Mouse (Mus musculus) midbrain, embryonic 13.5 days (tissue): Measurements from ENCODE around the gene Spag9. TPM values are rescaled to one million over a fixed set of nuclear protein-coding genes. Genes with fewer than 3 reads are reported as not detected.

Experiments
- ATAC-seq: fragments of 200-750 bp; cut with Nextera tagmentation; 2 replicates; pipeline ENCODE4 v1.8.0; 2017; ENCODE audit warnings: mild to moderate bottlenecking, moderate TSS enrichment, moderate library complexity
- H3K27ac ChIP-seq: fragments of 300-500 bp; sonication (generic); 2 replicates; pipeline ENCODE4 v1.5.1; 2015; ENCODE audit warnings: inconsistent platforms, mild to moderate bottlenecking, moderate library complexity
- H3K27me3 ChIP-seq: fragments of 300-500 bp; sonication (generic); 2 replicates; pipeline ENCODE4 v1.6.1; 2015; ENCODE audit warnings: mild to moderate bottlenecking, inconsistent platforms
- H3K36me3 ChIP-seq: fragments of 300-500 bp; sonication (generic); 2 replicates; pipeline ENCODE4 v1.6.1; 2015; ENCODE audit warnings: mild to moderate bottlenecking, inconsistent platforms
- H3K4me1 ChIP-seq: fragments of 300-500 bp; sonication (generic); replicated peaks from 2 replicates; pipeline ENCODE4 v1.6.1; 2015; ENCODE audit warnings: inconsistent platforms
- H3K4me2 ChIP-seq: fragments of 300-500 bp; sonication (generic); replicated peaks from 2 replicates; pipeline ENCODE4 v1.6.1; 2015; ENCODE audit warnings: moderate library complexity, mild to moderate bottlenecking, inconsistent platforms
- H3K4me3 ChIP-seq: fragments of 300-500 bp; sonication (generic); replicated peaks from 2 replicates; pipeline ENCODE4 v1.5.1; 2015; ENCODE audit warnings: mild to moderate bottlenecking, inconsistent platforms
- H3K9ac ChIP-seq: fragments of 300-500 bp; sonication (generic); replicated peaks from 2 replicates; pipeline ENCODE4 v1.6.1; 2015; ENCODE audit warnings: mild to moderate bottlenecking, inconsistent platforms
- H3K9me3 ChIP-seq: fragments of 300-500 bp; sonication (generic); 2 replicates; pipeline ENCODE4 v1.6.1; 2016; ENCODE audit warnings: mild to moderate bottlenecking, inconsistent platforms
- WGBS: fragments of 180-500 bp; shearing (Covaris S2); methylation state at CpG from one replicate; pipeline ENCODE4 v1.1.7; 2015; 5-methylcytosine and 5-hydroxymethylcytosine counted together
- polyA plus RNA-seq: library from polyadenylated mRNA; unstranded; fragments of >200 nt; fragmentation: Nextera tagmentation; extraction: Ambion mirVana; gene quantifications from 2 replicates; pipeline ENCODE4 v1.2.1, GENCODE M21; 2015

Gene Spag9
- polyA plus RNA-seq, 1 experiment from 2014 or later, result 109 TPM

- Histone ChIP-seq H3K9me3 (no peaks in the 10 kb centered on the region), H3K36me3 (no peaks in the 10 kb centered on the region), H3K4me1 (peaks cover 29% of the 10 kb centered on the region), H3K4me2 (peak overlapping the region; percentile 79), H3K27ac (peak overlapping the region; percentile 85), H3K4me3 (peak overlapping the region; percentile 46), H3K9ac (peak overlapping the region; percentile 77), H3K27me3 (no peaks in the 10 kb centered on the region)
- WGBS, result 22% methylated on average over 16 of the region's 16 CpGs
- peak; percentile 34; the same call in 1 of the 2 replicates for ATAC-seq
These were observed 153.8 kb downstream of the Spag9 start for GRCm38 (mm10) chr11:94149509-94150259.

- Histone ChIP-seq H3K4me2 (no peak overlapping the region), H3K4me1 (peaks cover 24% of the 10 kb centered on the region), H3K9me3 (no peaks in the 10 kb centered on the region), H3K27me3 (no peaks in the 10 kb centered on the region), H3K27ac (peak overlapping the region; percentile 47), H3K4me3 (no peak overlapping the region), H3K36me3 (no peaks in the 10 kb centered on the region), H3K9ac (no peak overlapping the region)
- whole genome bisulfite sequencing, result 30% methylated on average over 24 of the region's 25 CpGs
- ATAC-seq, result peak; percentile 15; the same call in 1 of the 2 replicates
These were observed 154.9 kb downstream of the Spag9 start for GRCm38 (mm10) chr11:94150519-94151470.

GRCm38 (mm10) chr11:94154201-94154600 is 158.3 kb downstream of the Spag9 start:
- no peaks in the 10 kb centered on the region for H3K27me3 ChIP-seq
- no peaks in the 10 kb centered on the region for H3K9me3 ChIP-seq
- H3K4me3 ChIP-seq, result no peak overlapping the region
- peaks cover 31% of the 10 kb centered on the region for H3K4me1 ChIP-seq
- ATAC-seq, result no peak
- H3K9ac ChIP-seq, result no peak overlapping the region
- H3K27ac ChIP-seq, result no peak overlapping the region
- 89% methylated on average over 3 of the region's 3 CpGs for WGBS
- no peaks in the 10 kb centered on the region for H3K36me3 ChIP-seq
- H3K4me2 ChIP-seq, result no peak overlapping the region

GRCm38 (mm10) chr11:94158521-94158920 is 162.6 kb downstream of the Spag9 start:
- no peaks in the 10 kb centered on the region for H3K9me3 ChIP-seq
- 46% methylated on average over 14 of the region's 14 CpGs for WGBS

GRCm38 (mm10) chr11:94159066-94159880 is 163.4 kb downstream of the Spag9 start:
- Histone ChIP-seq H3K4me1 (peaks cover 49% of the 10 kb centered on the region), H3K27me3 (no peaks in the 10 kb centered on the region), H3K4me3 (0 out of 2 replicates have a peak overlapping the region, but pooled peaks have one; percentile 17), H3K36me3 (no peaks in the 10 kb centered on the region), H3K4me2 (peak overlapping the region; percentile 50), H3K9me3 (no peaks in the 10 kb centered on the region), H3K27ac (peak overlapping the region; percentile 100), H3K9ac (peak overlapping the region; percentile 55)
- 31% methylated on average over 14 of the region's 14 CpGs for WGBS
- no peak for ATAC-seq

More at GRCm38 (mm10) chr11:94158521-94158920, 162.6 kb downstream of the Spag9 start:
- no peak for ATAC-seq
- Histone ChIP-seq H3K4me2 (no peak overlapping the region), H3K9ac (no peak overlapping the region), H3K27ac (peak overlapping the region; percentile 100), H3K27me3 (no peaks in the 10 kb centered on the region), H3K4me1 (peaks cover 47% of the 10 kb centered on the region), H3K36me3 (no peaks in the 10 kb centered on the region), H3K4me3 (no peak overlapping the region)

GRCm38 (mm10) chr11:94159911-94160415 is 164.1 kb downstream of the Spag9 start:
- no peak for ATAC-seq
- Histone ChIP-seq H3K4me1 (peaks cover 49% of the 10 kb centered on the region), H3K36me3 (no peaks in the 10 kb centered on the region), H3K27ac (peak overlapping the region; percentile 100), H3K27me3 (no peaks in the 10 kb centered on the region), H3K4me2 (peak overlapping the region; percentile 50), H3K4me3 (peak overlapping the region; percentile 17), H3K9me3 (no peaks in the 10 kb centered on the region), H3K9ac (peak overlapping the region; percentile 55)
- 11% methylated on average over 7 of the region's 7 CpGs for WGBS

GRCm38 (mm10) chr11:94160443-94161266 is 164.8 kb downstream of the Spag9 start:
- peak; percentile 98 for ATAC-seq
- 2% methylated on average over 23 of the region's 23 CpGs for WGBS

GRCm38 (mm10) chr11:94161267-94161646 is 165.4 kb downstream of the Spag9 start:
- Histone ChIP-seq H3K4me3 (peak overlapping the region; percentile 16), H3K9me3 (no peaks in the 10 kb centered on the region), H3K27me3 (no peaks in the 10 kb centered on the region), H3K9ac (peak overlapping the region; percentile 60), H3K36me3 (no peaks in the 10 kb centered on the region), H3K27ac (peak overlapping the region; percentile 100), H3K4me2 (peak overlapping the region; percentile 50), H3K4me1 (peaks cover 49% of the 10 kb centered on the region)
- no peak for ATAC-seq
- WGBS, result 18% methylated on average over 9 of the region's 9 CpGs

More at GRCm38 (mm10) chr11:94160443-94161266, 164.8 kb downstream of the Spag9 start:
- Histone ChIP-seq H3K4me2 (peak overlapping the region; percentile 50), H3K9ac (peak overlapping the region; percentile 60), H3K4me1 (peaks cover 49% of the 10 kb centered on the region), H3K27me3 (no peaks in the 10 kb centered on the region), H3K4me3 (peak overlapping the region; percentile 17), H3K27ac (peak overlapping the region; percentile 100), H3K36me3 (no peaks in the 10 kb centered on the region), H3K9me3 (no peaks in the 10 kb centered on the region)

- peaks cover 49% of the 10 kb centered on the region for H3K4me1 ChIP-seq
These were observed 166.1 kb downstream of the Spag9 start for GRCm38 (mm10) chr11:94161867-94162581.

More at GRCm38 (mm10) chr11:94161867-94162581, 166.1 kb downstream of the Spag9 start:
- H3K9ac ChIP-seq, result no peak overlapping the region
- H3K4me3 ChIP-seq, result no peak overlapping the region
- H3K36me3 ChIP-seq, result no peaks in the 10 kb centered on the region
- WGBS, result 90% methylated on average over 11 of the region's 11 CpGs
- no peaks in the 10 kb centered on the region for H3K9me3 ChIP-seq
- H3K4me2 ChIP-seq, result no peak overlapping the region
- H3K27me3 ChIP-seq, result no peaks in the 10 kb centered on the region
- H3K27ac ChIP-seq, result peak overlapping the region; percentile 100
- ATAC-seq, result no peak
